ENCODE assay signal across 14 mouse cellular contexts in genomic region chr4:109382457-109382856, GRCm38 (mm10). TPM values are rescaled to one million over a fixed set of nuclear protein-coding genes. Genes with fewer than 3 reads are reported as not detected.
"Had no signal": no experiment of that assay in that cellular context is flagged by ENCODE, and none has a peak within 500 bp of the region (broad histone marks: within the 10 kb centered on the region; RNA-seq: fewer than 3 reads in every experiment).

No protein-coding gene starts in this region.

- DNase-seq: kidney, postnatal 36 days; liver; liver, embryonic 13.5 days; liver, postnatal 0 days; lung, postnatal 14 days; retina, postnatal 1 day; right cerebral cortex, postnatal 14 days; thymus, postnatal 4 days had no signal

- H3K27me3 ChIP-seq: limb, embryonic 12.5 days; liver, embryonic 13.5 days; lung, embryonic 15.5 days; megakaryocyte, embryonic 14.5 days; midbrain, embryonic 15.5 days; neural tube, embryonic 12.5 days had no signal

RNA-seq across cellular contexts. Expression of gene Ttc39a, which starts 24.0 kb away (rescaled TPM):
- total RNA-seq: monocyte, adult 5-6 weeks had no signal
